Mouse (Mus musculus) CD4-positive naive resting alpha-beta T cell, adult 57 days (primary cell): Measurements from ENCODE around the gene Twist1. TPM values are rescaled to one million over a fixed set of nuclear protein-coding genes. Genes with fewer than 3 reads are reported as not detected.

ENCODE experiments used
- total RNA-seq: library from RNA; stranded (reverse); gene quantifications from one replicate; pipeline ENCODE4 v1.2.4, GENCODE M21; 2023

Gene Twist1
- not detected for total RNA-seq

DNA sequence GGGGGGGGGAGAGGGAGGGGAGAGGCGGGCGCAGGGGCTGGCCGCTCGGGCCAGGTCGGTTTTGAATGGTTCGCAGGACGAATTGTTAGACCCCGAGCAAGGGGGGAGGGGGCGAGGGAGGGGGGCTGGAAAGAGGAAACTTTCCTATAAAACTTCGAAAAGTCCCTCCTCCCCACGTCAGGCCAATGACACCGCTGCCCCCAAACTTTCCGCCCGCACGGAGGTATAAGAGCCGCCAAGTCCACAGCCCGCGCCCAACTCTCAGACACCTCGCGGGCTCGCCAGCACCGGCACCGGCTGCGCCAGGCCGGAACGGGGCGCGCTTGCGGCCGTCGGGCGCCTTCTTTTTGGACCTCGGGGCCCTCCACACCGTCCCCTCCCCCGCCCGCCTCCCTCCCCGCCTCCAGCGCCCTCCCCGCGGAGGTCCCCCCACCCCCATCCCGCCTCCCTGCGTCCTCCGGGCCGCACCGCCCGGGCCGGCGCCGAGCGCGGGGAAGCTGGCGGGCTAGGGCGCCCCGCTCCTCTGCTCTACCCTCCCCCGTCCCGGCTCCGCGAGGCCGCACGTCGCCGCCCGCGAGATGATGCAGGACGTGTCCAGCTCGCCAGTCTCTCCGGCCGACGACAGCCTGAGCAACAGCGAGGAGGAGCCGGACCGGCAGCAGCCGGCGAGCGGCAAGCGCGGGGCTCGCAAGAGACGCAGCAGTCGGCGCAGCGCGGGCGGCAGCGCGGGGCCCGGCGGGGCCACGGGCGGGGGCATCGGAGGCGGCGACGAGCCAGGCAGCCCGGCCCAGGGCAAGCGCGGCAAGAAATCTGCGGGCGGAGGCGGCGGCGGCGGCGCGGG, at the start of gene Twist1:
Gene Twist1 (plus strand): TSS at position 272 of the 841 bp plus-strand sequence.

GRCm38 (mm10) chr12:33928331-33929192, 28.9 kb upstream of the Twist1 start, which contains the start of gene Ferd3l:
Gene Ferd3l (plus strand): TSS chr12:33928425.

Other genes with a start within 250 kb of the Twist1 start
- not detected for gene Ferd3l, start 29.2 kb upstream of the Twist1 start, total RNA-seq